Mouse (Mus musculus) CD4-positive, CD25-positive, alpha-beta regulatory T cell, adult 4 months (primary cell): ENCODE results near the gene Rtl8a. TPM values are rescaled to one million over a fixed set of nuclear protein-coding genes. Genes with fewer than 3 reads are reported as not detected.

ENCODE experiments used
- polyA plus RNA-seq, 2 experiments: library from polyadenylated mRNA; unstranded; fragments of 100-300 nt; shearing (Covaris generic); gene quantifications; one replicate each; pipeline ENCODE4 v1.2.1; 2017

The Rtl8a gene
- polyA plus RNA-seq, 2 experiments from 2014 or later, result 10.6 to 17.3 TPM

Other genes starting within 250 kb of the Rtl8a start
- gene Etd, start 208.8 kb downstream of the Rtl8a start, polyA plus RNA-seq, result not detected
- 10 to 100 TPM; 28.9 to 36.0 TPM for gene Rtl8c, start 35.6 kb downstream of the Rtl8a start, polyA plus RNA-seq
- gene Gm14597, start 34.7 kb downstream of the Rtl8a start, polyA plus RNA-seq, result not detected
- gene Rtl8b, start 26.7 kb upstream of the Rtl8a start, polyA plus RNA-seq, result 10 to 100 TPM; 11.7 to 13.9 TPM
- not detected for gene 4930502E18Rik, start 81.1 kb upstream of the Rtl8a start, polyA plus RNA-seq
- not detected for gene 1700013H16Rik, start 114.1 kb upstream of the Rtl8a start, polyA plus RNA-seq
- not detected for gene Zfp36l3, start 132.7 kb upstream of the Rtl8a start, polyA plus RNA-seq
- 1 to 10 TPM; 3.5 to 4.1 TPM for gene Xlr, start 154.0 kb upstream of the Rtl8a start, polyA plus RNA-seq